Mouse (Mus musculus): ENCODE results near the gene Coq8b.

GRCm38 (mm10) chr7:27189271-27189931, 43.4 kb upstream of the Coq8b start:
- TF ChIP-seq POLR2A (IDR thresholded peaks at IDR 0.05; ENCODE audit: low read depth, low read length) = no peak
- TF ChIP-seq CTCF (conservative IDR thresholded peaks at IDR 0.05; ENCODE audit: insufficient read depth, insufficient read length, low read depth, low read length) = peak; percentile 40; the same call in 1 of the 2 replicates

All from kidney, adult 2 months (tissue).